Mouse (Mus musculus) limb, embryonic 14.5 days (tissue): ENCODE measurements around the gene Ddit4. TPM values are rescaled to one million over a fixed set of nuclear protein-coding genes. Genes with fewer than 3 reads are reported as not detected.

Experiments
- ATAC-seq: fragments of 200-750 bp; cut with Nextera tagmentation; 2 replicates; pipeline ENCODE4 v1.8.0; 2017; ENCODE audit warnings: low read depth, moderate number of reproducible peaks, moderate TSS enrichment; ENCODE audit not compliant: low FRiP score
- DNase-seq: peaks from one replicate; pipeline ENCODE4 v3.0.0-alpha.2; 2015; ENCODE audit warnings: low spot score
- H3K27ac ChIP-seq: fragments of 300-500 bp; sonication (generic); replicated peaks from 2 replicates; pipeline ENCODE4 v1.5.1; 2014; ENCODE audit warnings: low read depth, mild to moderate bottlenecking, low read length, moderate library complexity, mixed read lengths
- H3K27me3 ChIP-seq: fragments of 300-500 bp; sonication (generic); 2 replicates; pipeline ENCODE4 v1.6.1; 2014; ENCODE audit warnings: low read length, mixed read lengths; ENCODE audit not compliant: control insufficient read depth, insufficient read depth
- H3K36me3 ChIP-seq: fragments of 300-500 bp; sonication (generic); 2 replicates; pipeline ENCODE4 v1.6.1; 2014; ENCODE audit warnings: mild to moderate bottlenecking, low read length, moderate library complexity, mixed read lengths; ENCODE audit not compliant: control insufficient read depth, insufficient read depth
- H3K4me1 ChIP-seq: fragments of 300-500 bp; sonication (generic); 2 replicates; pipeline ENCODE4 v1.6.1; 2014; ENCODE audit warnings: antibody characterized with exemption, low read length, mixed read lengths; ENCODE audit not compliant: control insufficient read depth, insufficient read depth
- H3K4me2 ChIP-seq: fragments of 300-500 bp; sonication (generic); replicated peaks from 2 replicates; pipeline ENCODE4 v1.6.1; 2014; ENCODE audit warnings: low read depth, mild to moderate bottlenecking, low read length, moderate library complexity; ENCODE audit not compliant: severe bottlenecking
- H3K4me3 ChIP-seq: fragments of 300-500 bp; sonication (generic); replicated peaks from 2 replicates; pipeline ENCODE4 v1.5.1; 2014; ENCODE audit warnings: low read length
- H3K9ac ChIP-seq: fragments of 300-500 bp; sonication (generic); 2 replicates; pipeline ENCODE4 v1.6.1; 2014; ENCODE audit warnings: mild to moderate bottlenecking, low read depth, low read length, moderate library complexity; ENCODE audit not compliant: severe bottlenecking
- H3K9me3 ChIP-seq: fragments of 300-500 bp; sonication (generic); 2 replicates; pipeline ENCODE4 v1.6.1; 2016; ENCODE audit warnings: low read length; ENCODE audit not compliant: control insufficient read depth
- POLR2A ChIP-seq: fragments of 200-500 bp; IDR thresholded peaks from 2 replicates; pipeline ENCODE4 v1.8.0; 2012; ENCODE audit warnings: inconsistent platforms, mild to moderate bottlenecking, moderate library complexity, borderline replicate concordance; ENCODE audit not compliant: insufficient read depth, insufficient read length; ENCODE audit errors: extremely low read depth
- WGBS: fragments of 180-500 bp; shearing (Covaris S2); extraction: QIAGEN DNeasy Blood & Tissue Kit; methylation state at CpG from one replicate; pipeline ENCODE4 v1.1.7; 2014; 5-methylcytosine and 5-hydroxymethylcytosine counted together
- polyA plus RNA-seq, 2 experiments: library from polyadenylated mRNA; depleted of rRNA in 1 of 2; stranded (reverse) in 1 of 2; unstranded in 1 of 2; fragments of >200 nt; fragmentation: Nextera tagmentation in 1 of 2; extraction: Ambion mirVana in 1 of 2; gene quantifications; 2 replicates each; pipeline versions ENCODE4 v1.2.1 to v1.2.3; 2012 to 2014

Gene Ddit4
- polyA plus RNA-seq, 2 experiments = 8.6 to 117 TPM

DNA sequence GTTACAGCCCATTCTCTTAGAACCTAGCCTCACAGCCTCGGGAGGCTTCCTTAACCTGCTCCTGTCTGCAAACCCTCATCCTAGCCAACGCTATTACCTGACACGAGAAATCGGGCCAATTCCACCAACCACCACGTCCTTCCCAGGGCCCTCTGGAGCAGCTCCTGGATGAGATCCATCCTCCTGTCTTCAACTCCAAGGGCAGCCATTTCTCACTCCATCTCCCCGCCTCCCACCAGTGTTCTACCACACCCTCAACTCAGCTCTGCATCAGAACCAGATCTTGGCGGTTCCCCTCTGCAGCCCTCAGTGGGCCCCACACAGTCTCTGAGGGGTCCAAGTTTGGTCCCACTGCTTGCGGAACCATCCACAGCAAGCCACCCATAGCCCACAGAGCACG lies 30.2 kb upstream of the Ddit4 start:
- H3K27ac ChIP-seq = 0 out of 2 replicates have a peak overlapping the region, but pooled peaks have one; percentile 2
- 79% methylated on average over 9 of the region's 9 CpGs for WGBS
- H3K36me3 ChIP-seq = peaks cover 15% of the 10 kb centered on the region
- TF ChIP-seq POLR2A = no peak
- ATAC-seq (no peak), DNase-seq (no peak)
- H3K4me1 ChIP-seq = peaks cover 22% of the 10 kb centered on the region
- no peak overlapping the region for H3K4me3 ChIP-seq
- no peaks in the 10 kb centered on the region for H3K27me3 ChIP-seq
- H3K9ac ChIP-seq = no peak overlapping the region
- H3K9me3 ChIP-seq = no peaks in the 10 kb centered on the region
- H3K4me2 ChIP-seq = no peak overlapping the region

DNA sequence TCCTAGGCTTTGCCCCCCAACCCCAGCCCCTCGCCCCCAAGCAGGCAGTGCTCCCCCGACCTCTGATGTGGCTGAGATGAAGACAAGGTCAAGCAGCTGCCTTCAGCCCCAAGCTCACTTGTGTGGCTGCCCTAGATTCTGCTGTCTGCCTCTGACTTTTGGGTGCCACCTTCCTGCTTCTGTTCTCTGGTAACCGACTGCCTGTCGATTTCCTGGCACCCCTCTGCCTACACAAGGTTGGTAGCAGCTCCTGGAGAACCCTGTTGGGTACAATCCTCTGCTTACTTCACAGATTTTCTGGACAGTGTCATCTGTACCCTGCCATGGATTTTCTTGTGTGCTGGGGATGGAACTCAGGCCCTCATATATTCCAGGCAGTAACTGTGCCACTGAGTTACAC lies 29.7 kb upstream of the Ddit4 start:
- H3K4me2 ChIP-seq = no peak overlapping the region
- H3K4me1 ChIP-seq = peaks cover 22% of the 10 kb centered on the region
- no peak overlapping the region for H3K27ac ChIP-seq
- H3K9ac ChIP-seq = no peak overlapping the region
- 78% methylated on average over 4 of the region's 4 CpGs for WGBS
- DNase-seq (no peak), ATAC-seq (no peak)
- no peaks in the 10 kb centered on the region for H3K27me3 ChIP-seq
- no peak overlapping the region for H3K4me3 ChIP-seq
- H3K36me3 ChIP-seq = peaks cover 13% of the 10 kb centered on the region
- H3K9me3 ChIP-seq = no peaks in the 10 kb centered on the region
- no peak for TF ChIP-seq POLR2A

DNA sequence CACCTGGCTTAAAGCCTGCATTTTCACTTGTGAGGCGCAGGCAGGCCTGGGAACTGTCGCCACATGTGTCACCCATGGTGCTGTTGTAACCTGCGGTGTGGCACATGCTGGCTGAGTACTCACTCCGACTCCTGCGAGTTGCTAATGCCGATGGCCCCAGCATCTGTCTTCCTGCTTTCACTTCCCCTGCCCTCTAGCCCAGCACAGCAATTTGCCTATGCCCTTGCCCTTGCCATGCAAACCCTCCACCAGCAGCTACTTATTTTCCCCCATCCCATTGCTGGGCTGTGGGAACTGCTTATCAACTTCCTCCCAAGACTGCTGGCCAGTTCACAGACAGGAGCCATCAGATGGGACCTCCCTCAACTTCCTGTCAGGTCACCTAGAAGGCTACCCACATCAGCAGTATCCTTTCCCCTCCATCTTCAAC lies 29.2 kb upstream of the Ddit4 start:
- H3K27me3 ChIP-seq = no peaks in the 10 kb centered on the region
- no peaks in the 10 kb centered on the region for H3K9me3 ChIP-seq
- no peak overlapping the region for H3K9ac ChIP-seq
- peaks cover 8% of the 10 kb centered on the region for H3K36me3 ChIP-seq
- no peak overlapping the region for H3K4me3 ChIP-seq
- no peak overlapping the region for H3K27ac ChIP-seq
- peaks cover 22% of the 10 kb centered on the region for H3K4me1 ChIP-seq
- ATAC-seq = no peak
- no peak for TF ChIP-seq POLR2A
- no peak overlapping the region for H3K4me2 ChIP-seq
- 93% methylated on average over 6 of the region's 6 CpGs for WGBS
- DNase-seq = no peak

DNA sequence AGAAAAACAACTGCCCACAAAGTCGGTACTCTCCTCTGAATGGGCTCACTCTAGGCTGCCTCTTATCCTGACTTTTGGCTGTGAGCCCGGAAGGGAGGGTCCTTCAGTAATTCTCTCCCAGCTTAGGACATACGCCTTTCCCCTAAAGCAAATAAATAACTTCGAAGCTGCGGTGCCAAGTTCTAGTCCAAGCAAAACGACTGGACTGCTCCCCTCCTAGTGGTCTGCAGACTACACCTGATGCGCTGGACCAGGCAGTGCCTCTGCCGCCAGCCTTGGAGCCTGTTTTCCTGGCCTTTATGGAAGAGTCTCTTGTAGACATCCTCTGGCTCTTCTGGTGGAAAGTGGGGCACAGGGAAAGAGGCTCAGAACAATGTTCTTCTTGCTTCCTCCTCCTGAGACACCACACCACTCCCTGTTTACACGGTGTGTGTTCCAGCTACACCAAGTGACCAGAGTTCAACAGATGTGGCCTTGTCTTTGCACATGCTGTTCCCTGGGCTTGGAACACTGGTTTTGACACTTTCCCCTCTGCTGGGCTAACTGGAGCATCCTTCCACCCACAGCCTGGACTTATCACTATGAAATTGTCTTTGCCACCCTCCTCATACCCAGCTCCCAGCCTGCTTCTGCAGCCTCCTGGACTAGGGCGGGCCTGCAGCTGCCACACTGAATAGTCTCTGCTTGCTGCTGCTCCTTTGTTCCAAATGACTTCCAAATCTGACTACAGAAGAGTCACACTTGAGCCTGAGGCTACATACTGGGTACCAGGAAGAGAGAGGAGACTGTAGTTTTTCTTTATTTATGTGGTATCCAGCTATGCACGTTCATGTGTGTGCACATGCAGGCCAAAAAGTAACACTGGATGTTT lies 27.5 kb upstream of the Ddit4 start:
- Histone ChIP-seq H3K27ac (peak overlapping the region; percentile 73), H3K9ac (no peak overlapping the region), H3K4me1 (peaks cover 30% of the 10 kb centered on the region), H3K9me3 (no peaks in the 10 kb centered on the region), H3K4me3 (no peak overlapping the region), H3K4me2 (no peak overlapping the region), H3K27me3 (no peaks in the 10 kb centered on the region), H3K36me3 (no peaks in the 10 kb centered on the region)
- peak; percentile 86 for DNase-seq
- peak; percentile 58 for ATAC-seq
- 39% methylated on average over 11 of the region's 11 CpGs for WGBS
- TF ChIP-seq POLR2A = no peak

DNA sequence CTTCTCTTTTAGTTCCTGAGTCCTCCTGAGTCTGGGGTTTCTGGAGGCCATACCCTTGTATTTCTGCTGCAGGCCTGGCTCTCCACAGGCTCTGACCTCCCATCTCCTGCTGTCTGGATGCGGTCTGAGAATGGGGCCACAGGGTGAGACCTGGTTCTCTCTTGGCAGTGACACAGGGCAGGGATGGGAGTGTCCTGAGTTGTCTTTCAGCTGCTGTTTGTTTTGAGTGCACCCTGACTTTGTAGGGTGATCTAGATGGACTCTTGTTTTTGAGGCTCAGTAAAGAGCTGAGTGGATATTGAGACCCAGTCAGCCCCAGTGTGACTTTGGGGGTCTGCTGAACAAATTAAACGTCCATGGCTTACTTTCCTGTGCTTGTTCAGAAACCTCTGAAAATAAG lies 26.8 kb upstream of the Ddit4 start:
- Histone ChIP-seq H3K4me3 (no peak overlapping the region), H3K9me3 (no peaks in the 10 kb centered on the region), H3K27me3 (no peaks in the 10 kb centered on the region), H3K9ac (no peak overlapping the region), H3K4me1 (peaks cover 37% of the 10 kb centered on the region), H3K27ac (peak overlapping the region; percentile 73), H3K36me3 (no peaks in the 10 kb centered on the region), H3K4me2 (no peak overlapping the region)
- TF ChIP-seq POLR2A = no peak
- ATAC-seq = no peak
- no peak for DNase-seq
- 54% methylated on average over 2 of the region's 2 CpGs for WGBS
